ENCODE assay signal across 11 mouse cellular contexts in the genomic region with DNA sequence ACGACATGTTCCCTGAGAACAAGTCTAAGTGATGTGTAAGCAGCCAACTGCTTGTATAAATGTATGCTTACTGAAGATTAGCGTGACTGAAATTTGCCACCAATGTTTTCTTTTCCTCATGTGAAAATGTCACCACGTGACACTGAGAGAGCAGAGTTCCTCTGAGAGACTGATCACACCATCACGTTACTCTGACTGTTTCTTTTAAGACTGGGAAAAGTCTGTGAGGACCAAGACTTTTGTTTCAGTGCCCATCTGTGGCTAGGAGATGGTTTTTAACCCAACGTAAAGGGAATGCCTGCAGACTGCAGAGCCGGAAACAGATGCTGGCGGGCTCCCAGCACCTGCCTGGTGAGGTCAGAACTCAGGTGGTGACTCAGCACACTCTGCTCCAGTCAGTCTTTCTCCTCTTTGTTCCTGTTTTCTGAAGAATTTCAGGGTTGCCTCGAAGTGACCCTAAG. TPM values are rescaled to one million over a fixed set of nuclear protein-coding genes. Genes with fewer than 3 reads are reported as not detected.
DNase-seq lines count a peak whose midpoint lies in the region; ATAC-seq and TF ChIP-seq lines count a peak whose summit lies in the region.
"Had no signal": no experiment of that assay in that cellular context is flagged by ENCODE, and none has a peak within 500 bp of the region (broad histone marks: within the 10 kb centered on the region; RNA-seq: fewer than 3 reads in every experiment).

No protein-coding gene starts in this region.

- H3K27me3 ChIP-seq in lung, embryonic 14.5 days (ENCODE audit: insufficient read depth, low read length) = no peaks in the 10 kb centered on the region
- H3K27me3 ChIP-seq in stomach, embryonic 15.5 days (replicated peaks) = no peaks in the 10 kb centered on the region
- H3K27me3 ChIP-seq in forebrain, embryonic 16.5 days (replicated peaks; ENCODE audit: control insufficient read depth, insufficient read depth, low read length) = no peaks in the 10 kb centered on the region

- ATAC-seq in lung, embryonic 14.5 days (ENCODE audit: insufficient read depth) = no peak
- ATAC-seq in stomach, embryonic 15.5 days (ENCODE audit: insufficient read depth, low FRiP score, low read depth) = peak; percentile 58; the same call in 1 of the 2 replicates
- no peak for ATAC-seq in cerebellum, adult (ENCODE audit: insufficient number of reproducible peaks, low FRiP score, low TSS enrichment)
- no peak for ATAC-seq in forebrain, embryonic 16.5 days
- ATAC-seq: intestine, embryonic 16.5 days had no signal

- no peaks in the 10 kb centered on the region for H3K9me3 ChIP-seq in lung, embryonic 14.5 days (ENCODE audit: low read depth, low read length)
- H3K9me3 ChIP-seq in stomach, embryonic 15.5 days = no peaks in the 10 kb centered on the region
- no peaks in the 10 kb centered on the region for H3K9me3 ChIP-seq in forebrain, embryonic 16.5 days (ENCODE audit: control insufficient read depth, low read length)

- no peak overlapping the region for H3K4me3 ChIP-seq in lung, embryonic 14.5 days (ENCODE audit: low read depth, low read length)
- H3K4me3 ChIP-seq in stomach, embryonic 15.5 days (replicated peaks) = no peak overlapping the region
- no peak overlapping the region for H3K4me3 ChIP-seq in forebrain, embryonic 16.5 days (replicated peaks; ENCODE audit: low read length)

- 0 out of 2 replicates have a peak overlapping the region, but pooled peaks have one; percentile 12 for H3K4me2 ChIP-seq in lung, embryonic 14.5 days
- H3K4me2 ChIP-seq in stomach, embryonic 15.5 days = no peak overlapping the region
- H3K4me2 ChIP-seq in forebrain, embryonic 16.5 days (ENCODE audit: low read length) = no peak overlapping the region

- no peaks in the 10 kb centered on the region for H3K36me3 ChIP-seq in lung, embryonic 14.5 days (ENCODE audit: insufficient read depth)
- H3K36me3 ChIP-seq in stomach, embryonic 15.5 days = no peaks in the 10 kb centered on the region
- no peaks in the 10 kb centered on the region for H3K36me3 ChIP-seq in forebrain, embryonic 16.5 days (ENCODE audit: control insufficient read depth, insufficient read depth)

- peak; percentile 34 for DNase-seq in lung, embryonic 14.5 days
- DNase-seq in lung, postnatal 10 days = no peak
- peak; percentile 82 for DNase-seq in NIH3T3 (ENCODE audit: low read depth)
- DNase-seq in kidney, postnatal 10 days = peak; percentile 54
- DNase-seq in adrenal gland, adult 18-20 months (ENCODE audit: low spot score in 2 of 2) = no peak
- DNase-seq: embryo, embryonic 11 days had no signal

- WGBS in lung, embryonic 14.5 days = 34% methylated on average over 8 of the region's 8 CpGs
- 39% methylated on average over 8 of the region's 8 CpGs for WGBS in stomach, embryonic 15.5 days
- 47% methylated on average over 8 of the region's 8 CpGs for WGBS in forebrain, embryonic 16.5 days

- H3K4me1 ChIP-seq in lung, embryonic 14.5 days (ENCODE audit: insufficient read depth) = no peaks in the 10 kb centered on the region
- H3K4me1 ChIP-seq in stomach, embryonic 15.5 days = no peaks in the 10 kb centered on the region
- no peaks in the 10 kb centered on the region for H3K4me1 ChIP-seq in forebrain, embryonic 16.5 days (replicated peaks; ENCODE audit: control insufficient read depth, insufficient read depth, low read length)

- no peak overlapping the region for H3K9ac ChIP-seq in lung, embryonic 14.5 days
- no peak overlapping the region for H3K9ac ChIP-seq in stomach, embryonic 15.5 days
- no peak overlapping the region for H3K9ac ChIP-seq in forebrain, embryonic 16.5 days (replicated peaks; ENCODE audit: low read depth, low read length)

- no peak for TF ChIP-seq CTCF in lung, embryonic 14.5 days (IDR thresholded peaks at IDR 0.05; ENCODE audit: low read depth)

- no peak overlapping the region for H3K27ac ChIP-seq in lung, embryonic 14.5 days (ENCODE audit: low read depth)
- peak overlapping the region; percentile 31; the same call in 1 of the 2 replicates for H3K27ac ChIP-seq in stomach, embryonic 15.5 days
- H3K27ac ChIP-seq in forebrain, embryonic 16.5 days (ENCODE audit: low read length) = no peak overlapping the region

RNA-seq across cellular contexts. Expression of a gene that starts 14.2 kb away (rescaled TPM):
- polyA plus RNA-seq in lung, embryonic 14.5 days (2014; fragmentation: Nextera tagmentation; extraction: Ambion mirVana) = 1.9 and 2.1 TPM in 2 replicates
- polyA plus RNA-seq in stomach, embryonic 15.5 days (2015; fragmentation: Nextera tagmentation; extraction: Ambion mirVana) = 10.1 and 11.2 TPM in 2 replicates
- 0.06 and 0.07 TPM in 2 replicates for polyA plus RNA-seq in forebrain, embryonic 16.5 days (2015; fragmentation: Nextera tagmentation; extraction: Ambion mirVana)
- total RNA-seq in adrenal gland, adult 18-20 months (2021) = 1 to 10 TPM in 1 of 2 experiments, under 1 TPM in 1; 0.61 to 1.2 TPM
- polyA plus RNA-seq: brain, embryonic 14.5 days had no signal

Comparison
In these comparisons a context has a peak if more than half of its experiments do, and no peak if none do; other contexts are left out.
1. DNase-seq: peak in lung, embryonic 14.5 days (single experiment), NIH3T3 (single experiment) and kidney, postnatal 10 days (single experiment); none in lung, postnatal 10 days (single experiment) and adrenal gland, adult 18-20 months (0 of 2).